ENCODE assay signal across 14 mouse cellular contexts in genomic region chr14:23782845-23783609, GRCm38 (mm10).
A peak's percentile ranks its signal among the peaks of the same experiment; 100 is the strongest.
DNase-seq lines count a peak whose midpoint lies in the region; ATAC-seq and TF ChIP-seq lines count a peak whose summit lies in the region.
"Had no signal": no experiment of that assay in that cellular context is flagged by ENCODE, and none has a peak within 500 bp of the region (broad histone marks: within the 10 kb centered on the region; RNA-seq: fewer than 3 reads in every experiment).

No protein-coding gene starts in this region.

- intact Hi-C loops in left cerebral cortex, postnatal 14 days (cut with DNase I) = loop anchor here (10.0 kb wide), 1 partner anchor 198 kb away; no protein-coding TSS in a partner anchor

- H3K27me3 ChIP-seq in liver, adult 2 months (ENCODE audit: control insufficient read depth, insufficient read depth, low read length) = no peaks in the 10 kb centered on the region
- H3K27me3 ChIP-seq in liver, embryonic 12.5 days (replicated peaks) = no peaks in the 10 kb centered on the region
- H3K27me3 ChIP-seq: embryonic facial prominence, embryonic 13.5 days; liver, embryonic 15.5 days had no signal

- no peaks in the 10 kb centered on the region for H3K36me3 ChIP-seq in liver, adult 2 months (ENCODE audit: control insufficient read depth, insufficient read depth, low read length)
- no peaks in the 10 kb centered on the region for H3K36me3 ChIP-seq in liver, embryonic 12.5 days
- H3K36me3 ChIP-seq: embryonic facial prominence, embryonic 13.5 days; liver, embryonic 15.5 days had no signal

- DNase-seq in frontal cortex, postnatal 25 days (ENCODE audit: low spot score in 2 of 2) = no peak
- DNase-seq in liver, adult 2 months (ENCODE audit: extremely low read depth, low read depth, low spot score) = peak; percentile 8
- peak; percentile 87 for DNase-seq in brain, adult 2 months (ENCODE audit: low read depth, low spot score)
- peak; percentile 53 to 71 for DNase-seq in left cerebral cortex, postnatal 14 days (ENCODE audit: low spot score in 2 of 2)
- no peak for DNase-seq in testis, postnatal 10 days (ENCODE audit: low spot score)
- no peak for DNase-seq in adrenal gland, adult 2 months
- DNase-seq: gastrocnemius, postnatal 10 days; heart, postnatal 36 days; thymus, adult 2 months had no signal

- 61% methylated on average over 8 of the region's 8 CpGs for WGBS in liver, adult 2 months
- WGBS in liver, embryonic 12.5 days (ENCODE audit: insufficient replicate concordance) = 58% methylated on average over 8 of the region's 8 CpGs

- no peak for TF ChIP-seq POLR2A in liver, adult 2 months (IDR thresholded peaks at IDR 0.05; ENCODE audit: extremely low read depth, insufficient read depth, low read length)

- no peak overlapping the region for H3K4me2 ChIP-seq in liver, embryonic 12.5 days
- H3K4me2 ChIP-seq: embryonic facial prominence, embryonic 13.5 days; liver, embryonic 15.5 days had no signal

- peak; percentile 36; the same call in 1 of the 2 replicates for ATAC-seq in frontal cortex, adult (ENCODE audit: low TSS enrichment)
- ATAC-seq in liver, embryonic 12.5 days = no peak
- ATAC-seq: CD4-positive, CD25-positive, alpha-beta regulatory T cell, adult 4 months had no signal

- H3K4me1 ChIP-seq in liver, adult 2 months (ENCODE audit: control insufficient read depth, insufficient read depth, low read length) = no peaks in the 10 kb centered on the region
- no peaks in the 10 kb centered on the region for H3K4me1 ChIP-seq in liver, embryonic 12.5 days
- H3K4me1 ChIP-seq: liver, embryonic 15.5 days had no signal

- no peaks in the 10 kb centered on the region for H3K79me2 ChIP-seq in liver, adult 2 months (ENCODE audit: control insufficient read depth, insufficient read depth, low read length)

- no peaks in the 10 kb centered on the region for H3K9me3 ChIP-seq in liver, embryonic 12.5 days (replicated peaks)
- H3K9me3 ChIP-seq: embryonic facial prominence, embryonic 13.5 days; liver, embryonic 15.5 days had no signal

- H3K27ac ChIP-seq in liver, adult 2 months (replicated peaks; ENCODE audit: insufficient read depth, low read depth, low read length) = no peak overlapping the region
- H3K27ac ChIP-seq in liver, embryonic 12.5 days = no peak overlapping the region
- H3K27ac ChIP-seq: embryonic facial prominence, embryonic 13.5 days; liver, embryonic 15.5 days had no signal

- H3K9ac ChIP-seq in liver, adult 2 months (ENCODE audit: low read depth, low read length) = no peak overlapping the region
- H3K9ac ChIP-seq in liver, embryonic 12.5 days = no peak overlapping the region
- H3K9ac ChIP-seq: embryonic facial prominence, embryonic 13.5 days; liver, embryonic 15.5 days had no signal

- H3K4me3 ChIP-seq in liver, adult 2 months (ENCODE audit: insufficient read depth, low read depth, low read length) = no peak overlapping the region
- no peak overlapping the region for H3K4me3 ChIP-seq in liver, embryonic 12.5 days
- H3K4me3 ChIP-seq: embryonic facial prominence, embryonic 13.5 days; liver, embryonic 15.5 days had no signal

- TF ChIP-seq CTCF in liver, adult 2 months (IDR thresholded peaks at IDR 0.05; ENCODE audit: low read depth, low read length) = no peak

Comparison
In these comparisons a context has a peak if more than half of its experiments do, and no peak if none do; other contexts are left out.
1. DNase-seq: peak in liver, adult 2 months (single experiment), brain, adult 2 months (single experiment) and left cerebral cortex, postnatal 14 days (2 of 2); none in frontal cortex, postnatal 25 days (0 of 2), testis, postnatal 10 days (single experiment) and adrenal gland, adult 2 months (single experiment).